Mouse (Mus musculus): ENCODE results near the gene Timm9. TPM values are rescaled to one million over a fixed set of nuclear protein-coding genes. Genes with fewer than 3 reads are reported as not detected.

Gene Timm9
- polyA plus RNA-seq, 1 experiment from 2014 or later = 106 TPM

DNA sequence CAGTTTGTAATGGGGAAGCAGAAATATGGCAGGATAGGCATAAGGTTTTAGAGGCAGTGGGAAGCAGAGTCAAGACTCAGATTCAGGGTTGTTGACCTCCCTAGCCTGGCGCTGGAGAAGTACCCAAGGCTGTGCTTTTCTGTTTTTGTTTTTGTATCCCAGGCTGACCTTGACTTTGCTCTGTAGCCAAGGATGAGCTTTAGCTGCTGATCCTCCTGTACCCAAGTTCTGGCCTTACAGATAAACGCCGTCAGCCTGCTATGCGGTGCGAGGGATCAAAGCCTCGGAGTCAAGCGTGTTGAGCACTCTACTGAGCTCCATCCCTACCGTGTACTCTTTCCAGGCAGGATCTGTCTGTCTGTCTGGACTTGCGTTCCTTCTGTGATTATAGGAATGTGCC, 12.3 kb upstream of the Timm9 start:
- no peaks in the 10 kb centered on the region for H3K27me3 ChIP-seq (ENCODE audit: control insufficient read depth, insufficient read depth, low read depth, low read length)
- no peak overlapping the region for H3K4me3 ChIP-seq (ENCODE audit: low read depth, low read length)
- no peak overlapping the region for H3K4me2 ChIP-seq (ENCODE audit: low read length)
- H3K4me1 ChIP-seq (ENCODE audit: control insufficient read depth, insufficient read depth, low read length) = no peaks in the 10 kb centered on the region
- H3K36me3 ChIP-seq (ENCODE audit: control insufficient read depth, insufficient read depth, low read length) = peaks cover 35% of the 10 kb centered on the region
- no peak overlapping the region for H3K9ac ChIP-seq (ENCODE audit: low read depth, low read length)
- H3K9me3 ChIP-seq (replicated peaks; ENCODE audit: control insufficient read depth, low read length, poor library complexity, severe bottlenecking) = no peaks in the 10 kb centered on the region
- 97% methylated on average over 9 of the region's 9 CpGs for WGBS
- no peak for ATAC-seq
- H3K27ac ChIP-seq (ENCODE audit: low read length) = no peak overlapping the region

DNA sequence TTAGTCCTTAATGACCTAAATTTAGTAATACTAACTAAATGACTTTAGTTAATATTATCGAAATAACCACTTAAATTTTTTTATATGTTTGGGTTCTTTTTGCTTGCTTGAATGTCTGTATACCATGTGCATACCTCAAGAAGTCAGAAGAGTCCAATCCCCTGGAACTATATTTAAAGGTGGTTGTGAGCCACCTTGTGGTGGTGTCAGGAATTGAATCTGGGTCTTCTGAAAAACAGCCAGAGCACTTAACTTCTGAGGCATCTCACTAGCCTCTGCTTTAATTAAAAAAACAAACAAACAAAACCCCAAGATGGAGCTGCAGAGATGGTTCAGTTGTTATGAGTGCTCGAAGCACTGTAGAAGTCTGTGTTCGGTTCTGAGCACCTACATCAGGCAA, 11.2 kb upstream of the Timm9 start:
- no peak overlapping the region for H3K9ac ChIP-seq (ENCODE audit: low read depth, low read length)
- H3K4me2 ChIP-seq (ENCODE audit: low read length) = no peak overlapping the region
- H3K27ac ChIP-seq (ENCODE audit: low read length) = no peak overlapping the region
- no peak for ATAC-seq
- H3K36me3 ChIP-seq (ENCODE audit: control insufficient read depth, insufficient read depth, low read length) = peaks cover 30% of the 10 kb centered on the region
- no peak overlapping the region for H3K4me3 ChIP-seq (ENCODE audit: low read depth, low read length)
- H3K4me1 ChIP-seq (ENCODE audit: control insufficient read depth, insufficient read depth, low read length) = no peaks in the 10 kb centered on the region
- no peaks in the 10 kb centered on the region for H3K27me3 ChIP-seq (ENCODE audit: control insufficient read depth, insufficient read depth, low read depth, low read length)
- no peaks in the 10 kb centered on the region for H3K9me3 ChIP-seq (replicated peaks; ENCODE audit: control insufficient read depth, low read length, poor library complexity, severe bottlenecking)
- 89% methylated on average over 3 of the region's 3 CpGs for WGBS

DNA sequence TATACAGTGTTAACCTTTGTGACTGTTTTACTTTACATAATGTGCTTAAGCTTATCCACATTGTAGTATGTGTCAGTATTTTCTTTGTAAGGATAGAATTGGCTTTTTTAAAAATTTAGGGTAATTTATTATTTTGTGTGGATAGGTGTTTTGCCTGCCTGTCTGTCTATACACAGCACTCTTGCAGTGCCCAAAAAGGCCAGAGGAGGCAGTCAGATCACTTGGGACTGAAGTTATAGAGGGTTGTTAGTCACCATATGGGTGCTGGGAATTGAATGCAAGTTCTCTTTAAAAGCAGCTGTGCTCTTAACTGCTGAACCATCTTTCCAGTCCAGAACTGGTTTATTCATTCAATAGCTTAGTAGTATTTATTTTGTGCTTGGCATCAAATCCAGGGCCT, 4.7 kb upstream of the Timm9 start:
- Histone ChIP-seq H3K4me3 (ENCODE audit: low read depth, low read length) (no peak overlapping the region), H3K36me3 (ENCODE audit: control insufficient read depth, insufficient read depth, low read length) (peaks cover 20% of the 10 kb centered on the region), H3K27ac (ENCODE audit: low read length) (no peak overlapping the region), H3K9ac (ENCODE audit: low read depth, low read length) (no peak overlapping the region), H3K9me3 (replicated peaks; ENCODE audit: control insufficient read depth, low read length, poor library complexity, severe bottlenecking) (no peaks in the 10 kb centered on the region), H3K27me3 (ENCODE audit: control insufficient read depth, insufficient read depth, low read depth, low read length) (no peaks in the 10 kb centered on the region), H3K4me1 (ENCODE audit: control insufficient read depth, insufficient read depth, low read length) (peaks cover 21% of the 10 kb centered on the region), H3K4me2 (ENCODE audit: low read length) (no peak overlapping the region)
- ATAC-seq = no peak

DNA sequence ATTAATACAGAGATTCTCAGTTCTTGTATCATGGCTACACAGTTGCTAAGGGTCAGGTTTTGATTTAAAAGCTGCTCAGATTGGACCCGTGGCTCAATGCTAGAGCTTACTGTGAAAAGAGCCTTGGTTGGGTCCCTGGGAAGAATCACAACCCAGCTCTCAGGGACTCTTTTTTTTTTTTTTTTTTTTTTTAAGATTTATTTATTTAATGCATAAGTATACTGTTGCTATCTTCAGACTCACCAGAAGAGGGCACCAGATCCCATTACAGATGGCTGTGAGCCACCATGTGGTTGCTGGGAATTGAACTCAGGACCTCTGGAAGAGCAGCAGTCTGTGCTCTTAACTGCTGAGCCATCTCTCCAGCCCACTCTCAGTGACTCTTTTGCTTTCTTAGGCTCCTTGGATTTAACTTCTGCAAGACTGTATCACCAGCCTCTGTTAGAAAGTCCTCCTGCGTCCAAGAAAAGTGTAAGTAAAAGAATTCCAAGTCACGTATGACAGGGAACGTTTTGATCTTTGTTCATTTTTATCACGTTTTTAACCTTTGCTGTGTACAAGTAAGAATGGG, 2.9 kb upstream of the Timm9 start:
- no peaks in the 10 kb centered on the region for H3K27me3 ChIP-seq (ENCODE audit: control insufficient read depth, insufficient read depth, low read depth, low read length)
- H3K4me3 ChIP-seq (ENCODE audit: low read depth, low read length) = no peak overlapping the region
- peaks cover 14% of the 10 kb centered on the region; the same call in 1 of the 2 replicates for H3K36me3 ChIP-seq (ENCODE audit: control insufficient read depth, insufficient read depth, low read length)
- H3K4me1 ChIP-seq (ENCODE audit: control insufficient read depth, insufficient read depth, low read length) = peaks cover 30% of the 10 kb centered on the region
- no peak overlapping the region for H3K4me2 ChIP-seq (ENCODE audit: low read length)
- H3K9ac ChIP-seq (ENCODE audit: low read depth, low read length) = no peak overlapping the region
- no peaks in the 10 kb centered on the region for H3K9me3 ChIP-seq (replicated peaks; ENCODE audit: control insufficient read depth, low read length, poor library complexity, severe bottlenecking)
- 76% methylated on average over 5 of the region's 5 CpGs for WGBS
- ATAC-seq = no peak
- H3K27ac ChIP-seq (ENCODE audit: low read length) = no peak overlapping the region

DNA sequence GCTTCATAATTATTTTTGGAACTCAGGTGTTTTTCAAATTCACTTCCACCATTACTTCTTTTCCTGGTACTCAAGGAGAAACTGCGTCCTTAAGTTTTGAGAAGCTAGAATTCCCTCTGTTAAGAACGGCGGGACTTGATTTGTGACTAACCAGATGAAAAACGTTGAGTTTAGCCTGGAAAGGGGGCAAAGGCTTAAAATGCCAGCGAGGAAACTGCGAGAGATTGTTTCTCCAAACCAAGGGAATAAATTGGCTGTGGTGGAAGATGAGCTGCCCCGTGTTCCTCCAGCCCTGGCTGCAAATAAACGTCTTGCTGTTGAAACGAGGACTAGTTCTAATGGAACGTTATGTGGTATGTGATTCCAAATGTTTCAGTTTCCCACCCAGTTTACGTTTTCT, 1.2 kb upstream of the Timm9 start:
- no peak for ATAC-seq
- Histone ChIP-seq H3K27me3 (ENCODE audit: control insufficient read depth, insufficient read depth, low read depth, low read length) (no peaks in the 10 kb centered on the region), H3K4me2 (ENCODE audit: low read length) (peak overlapping the region; percentile 84), H3K27ac (ENCODE audit: low read length) (no peak overlapping the region), H3K36me3 (ENCODE audit: control insufficient read depth, insufficient read depth, low read length) (peaks cover 14% of the 10 kb centered on the region; the same call in 1 of the 2 replicates), H3K9me3 (replicated peaks; ENCODE audit: control insufficient read depth, low read length, poor library complexity, severe bottlenecking) (no peaks in the 10 kb centered on the region), H3K4me1 (ENCODE audit: control insufficient read depth, insufficient read depth, low read length) (peaks cover 30% of the 10 kb centered on the region), H3K4me3 (ENCODE audit: low read depth, low read length) (peak overlapping the region; percentile 96), H3K9ac (ENCODE audit: low read depth, low read length) (peak overlapping the region; percentile 53; the same call in 1 of the 2 replicates)
- 6% methylated on average over 11 of the region's 11 CpGs for WGBS

DNA sequence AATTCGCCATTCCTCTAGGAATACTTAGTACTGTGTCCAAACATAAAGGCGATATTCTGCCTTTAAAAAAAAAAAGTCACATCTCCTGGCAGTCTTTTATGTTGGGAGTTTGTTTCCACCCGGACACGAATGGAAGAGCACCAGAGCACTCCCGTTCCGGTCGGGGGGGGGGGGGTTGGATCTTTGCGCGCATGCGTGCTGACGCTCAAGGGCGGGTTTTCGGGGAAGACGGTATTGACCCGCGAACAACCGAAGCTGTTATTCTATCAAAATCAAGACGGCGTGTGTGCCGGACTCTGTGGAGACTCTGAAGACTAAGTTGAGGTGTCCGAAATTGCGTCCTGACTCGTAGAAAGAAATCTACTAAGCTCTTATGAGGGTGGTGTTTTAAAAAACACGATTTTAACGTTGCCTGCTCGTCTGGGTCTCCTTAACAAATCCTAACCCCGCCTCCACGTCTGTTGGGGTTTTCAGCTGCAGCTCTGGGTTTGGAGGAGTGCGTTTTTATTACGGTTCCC, 549 bp upstream of the Timm9 start:
- H3K27ac ChIP-seq (ENCODE audit: low read length) = peak overlapping the region; percentile 78
- H3K4me3 ChIP-seq (ENCODE audit: low read depth, low read length) = peak overlapping the region; percentile 96
- H3K4me1 ChIP-seq (ENCODE audit: control insufficient read depth, insufficient read depth, low read length) = peaks cover 30% of the 10 kb centered on the region
- H3K9ac ChIP-seq (ENCODE audit: low read depth, low read length) = peak overlapping the region; percentile 93
- 0% methylated on average over 30 of the region's 30 CpGs for WGBS
- ATAC-seq = peak; percentile 80
- no peaks in the 10 kb centered on the region for H3K27me3 ChIP-seq (ENCODE audit: control insufficient read depth, insufficient read depth, low read depth, low read length)
- no peaks in the 10 kb centered on the region for H3K9me3 ChIP-seq (replicated peaks; ENCODE audit: control insufficient read depth, low read length, poor library complexity, severe bottlenecking)
- H3K36me3 ChIP-seq (ENCODE audit: control insufficient read depth, insufficient read depth, low read length) = peaks cover 13% of the 10 kb centered on the region
- peak overlapping the region; percentile 84 for H3K4me2 ChIP-seq (ENCODE audit: low read length)

DNA sequence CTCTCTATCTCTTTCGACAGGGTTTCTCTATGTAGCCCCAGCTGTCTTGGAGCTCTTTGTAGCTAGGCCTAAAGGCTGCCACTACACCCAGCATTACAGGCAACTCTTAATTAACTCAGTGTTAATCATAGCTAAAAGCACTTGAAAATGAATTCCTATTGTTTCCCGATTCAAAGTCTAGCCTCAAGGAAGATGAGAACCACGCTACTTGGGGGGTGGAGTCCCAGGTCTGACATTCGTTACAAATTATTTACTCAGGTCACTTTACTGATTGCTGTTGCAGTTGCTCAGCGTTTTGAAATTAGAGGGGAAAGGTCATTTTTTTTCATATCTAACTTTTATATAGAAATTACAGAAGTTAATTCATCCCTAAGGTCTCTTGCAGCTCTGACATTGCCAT, 903 bp downstream of the Timm9 start:
- no peak for ATAC-seq
- Histone ChIP-seq H3K4me3 (ENCODE audit: low read depth, low read length) (peak overlapping the region; percentile 96), H3K4me1 (ENCODE audit: control insufficient read depth, insufficient read depth, low read length) (peaks cover 30% of the 10 kb centered on the region), H3K9me3 (replicated peaks; ENCODE audit: control insufficient read depth, low read length, poor library complexity, severe bottlenecking) (no peaks in the 10 kb centered on the region), H3K27me3 (ENCODE audit: control insufficient read depth, insufficient read depth, low read depth, low read length) (no peaks in the 10 kb centered on the region), H3K9ac (ENCODE audit: low read depth, low read length) (peak overlapping the region; percentile 27; the same call in 1 of the 2 replicates), H3K36me3 (ENCODE audit: control insufficient read depth, insufficient read depth, low read length) (peaks cover 4% of the 10 kb centered on the region), H3K27ac (ENCODE audit: low read length) (no peak overlapping the region), H3K4me2 (ENCODE audit: low read length) (peak overlapping the region; percentile 84)
- WGBS = 39% methylated on average over 5 of the region's 5 CpGs

DNA sequence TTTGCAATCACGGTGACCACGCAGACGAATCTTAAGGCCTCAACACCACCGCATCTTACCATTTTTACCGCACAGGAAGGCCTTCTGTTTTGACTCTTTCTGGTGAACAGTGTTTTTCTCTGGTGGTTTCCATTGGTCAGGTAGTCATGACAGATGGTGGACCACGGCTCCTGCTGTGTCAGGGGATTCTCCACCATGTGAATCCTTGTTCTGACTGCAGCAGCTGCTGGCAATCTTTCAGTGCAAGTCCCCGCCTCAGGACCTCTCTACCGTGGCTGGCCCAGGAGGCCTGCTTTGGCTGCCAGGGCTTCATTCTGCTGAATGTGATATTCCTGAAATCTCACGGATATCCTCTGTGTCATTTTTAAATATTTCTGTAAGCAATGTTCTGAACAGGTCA, 13.2 kb downstream of the Timm9 start:
- ATAC-seq = no peak
- Histone ChIP-seq H3K27me3 (ENCODE audit: control insufficient read depth, insufficient read depth, low read depth, low read length) (no peaks in the 10 kb centered on the region), H3K9ac (ENCODE audit: low read depth, low read length) (no peak overlapping the region), H3K27ac (ENCODE audit: low read length) (no peak overlapping the region), H3K4me1 (ENCODE audit: control insufficient read depth, insufficient read depth, low read length) (no peaks in the 10 kb centered on the region), H3K4me3 (ENCODE audit: low read depth, low read length) (no peak overlapping the region), H3K4me2 (ENCODE audit: low read length) (no peak overlapping the region), H3K36me3 (ENCODE audit: control insufficient read depth, insufficient read depth, low read length) (peaks cover 20% of the 10 kb centered on the region), H3K9me3 (replicated peaks; ENCODE audit: control insufficient read depth, low read length, poor library complexity, severe bottlenecking) (no peaks in the 10 kb centered on the region)
- 84% methylated on average over 9 of the region's 9 CpGs for WGBS

DNA sequence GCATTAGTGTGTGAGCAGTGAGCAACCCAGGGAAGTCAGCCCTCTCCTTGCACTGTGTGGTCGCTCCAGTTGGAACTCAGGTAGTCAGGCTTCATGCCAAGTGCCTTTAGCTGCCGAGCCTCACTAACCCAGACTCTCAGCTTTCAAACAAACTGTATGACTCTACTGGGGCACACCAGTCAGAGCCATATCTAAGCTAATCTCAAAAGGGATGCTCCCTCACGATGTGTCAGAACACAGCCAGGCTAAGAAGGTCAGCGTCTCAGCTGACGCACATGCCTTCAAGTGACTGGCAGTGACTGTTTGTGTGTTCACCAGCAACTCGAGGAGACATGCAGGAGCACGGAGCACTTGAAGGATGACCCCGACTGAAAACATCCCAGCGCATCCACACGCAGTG, 13.8 kb downstream of the Timm9 start:
- no peak overlapping the region for H3K4me2 ChIP-seq (ENCODE audit: low read length)
- no peaks in the 10 kb centered on the region for H3K27me3 ChIP-seq (ENCODE audit: control insufficient read depth, insufficient read depth, low read depth, low read length)
- H3K9ac ChIP-seq (ENCODE audit: low read depth, low read length) = no peak overlapping the region
- no peaks in the 10 kb centered on the region for H3K4me1 ChIP-seq (ENCODE audit: control insufficient read depth, insufficient read depth, low read length)
- WGBS = 90% methylated on average over 10 of the region's 10 CpGs
- no peak for ATAC-seq
- peaks cover 20% of the 10 kb centered on the region for H3K36me3 ChIP-seq (ENCODE audit: control insufficient read depth, insufficient read depth, low read length)
- H3K27ac ChIP-seq (ENCODE audit: low read length) = no peak overlapping the region
- no peaks in the 10 kb centered on the region for H3K9me3 ChIP-seq (replicated peaks; ENCODE audit: control insufficient read depth, low read length, poor library complexity, severe bottlenecking)
- H3K4me3 ChIP-seq (ENCODE audit: low read depth, low read length) = no peak overlapping the region

All from midbrain, embryonic 16.5 days (tissue).